ENCODE assay signal across 8 mouse cellular contexts in the genomic region with DNA sequence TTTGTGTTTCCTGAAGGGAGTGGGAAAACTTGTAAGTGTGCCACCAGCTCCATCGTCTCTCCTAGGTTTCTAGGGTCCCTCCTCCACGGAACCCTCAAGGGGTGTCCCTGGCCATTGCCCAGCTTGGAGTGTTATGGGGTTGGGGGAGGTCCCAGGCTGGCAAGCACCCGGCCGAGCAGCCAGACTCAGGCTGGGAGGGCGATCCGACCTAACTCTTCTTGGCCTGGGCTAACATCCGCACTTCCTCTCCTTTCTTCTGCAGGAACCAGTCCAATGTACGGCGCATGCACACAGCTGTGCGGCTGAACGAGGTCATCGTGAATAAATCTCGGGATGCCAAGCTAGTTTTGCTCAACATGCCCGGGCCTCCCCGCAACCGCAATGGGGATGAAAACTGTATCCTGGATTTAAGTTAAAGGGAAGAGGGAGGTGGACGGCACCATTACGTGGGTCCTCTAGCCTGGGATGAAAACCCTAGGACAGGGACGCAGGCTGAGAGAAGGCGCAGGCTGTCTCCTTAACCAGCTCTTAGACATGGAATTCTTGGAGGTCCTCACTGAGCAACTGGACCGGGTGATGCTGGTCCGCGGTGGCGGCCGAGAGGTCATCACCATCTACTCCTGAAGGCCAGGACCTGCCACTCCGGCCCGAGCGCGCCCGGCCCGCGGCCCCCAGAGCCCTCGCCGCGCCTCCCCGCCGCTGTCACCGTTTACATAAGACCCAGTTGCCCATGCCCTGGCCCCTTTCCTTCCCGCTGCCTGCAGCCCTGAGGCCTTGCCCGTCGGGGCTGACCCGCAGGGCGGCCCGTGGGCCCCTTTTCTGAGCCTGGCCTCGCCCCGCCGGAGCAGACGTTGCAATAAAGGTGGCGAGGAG. TPM values are rescaled to one million over a fixed set of nuclear protein-coding genes. Genes with fewer than 3 reads are reported as not detected.
A peak's percentile ranks its signal among the peaks of the same experiment; 100 is the strongest.
DNase-seq lines count a peak whose midpoint lies in the region; ATAC-seq and TF ChIP-seq lines count a peak whose summit lies in the region.

No protein-coding gene starts in this region.

- DNase-seq in lung, adult 2 months = no peak
- no peak for DNase-seq in lung, postnatal 36 days
- DNase-seq in forebrain, embryonic 14.5 days (ENCODE audit: low spot score) = no peak
- peak; percentile 39 for DNase-seq in limb, embryonic 11.5 days (ENCODE audit: low spot score)
- DNase-seq in gastrocnemius, postnatal 25 days = no peak
- DNase-seq in left cerebral cortex, adult 11 months (ENCODE audit: low spot score) = no peak

- ATAC-seq in forebrain, embryonic 14.5 days = no peak
- no peak for ATAC-seq in limb, embryonic 11.5 days (ENCODE audit: insufficient number of reproducible peaks, low FRiP score, low TSS enrichment, low read depth)
- ATAC-seq in neural tube, embryonic 14.5 days (ENCODE audit: low read depth) = no peak
- no peak for ATAC-seq in monocyte, adult 5-6 weeks (replicated peaks; ENCODE audit: insufficient number of reproducible peaks, low FRiP score, low TSS enrichment, poor library complexity, severe bottlenecking)

- peaks cover 15% of the 10 kb centered on the region for H3K27me3 ChIP-seq in forebrain, embryonic 14.5 days (replicated peaks; ENCODE audit: control insufficient read depth, insufficient read depth, low read length)
- peaks cover 39% of the 10 kb centered on the region for H3K27me3 ChIP-seq in limb, embryonic 11.5 days (ENCODE audit: control insufficient read depth, insufficient read depth, low read length)
- H3K27me3 ChIP-seq in neural tube, embryonic 14.5 days (ENCODE audit: control insufficient read depth, insufficient read depth, low read length) = no peaks in the 10 kb centered on the region

- H3K9ac ChIP-seq in forebrain, embryonic 14.5 days (ENCODE audit: low read length) = peak overlapping the region; percentile 50; the same call in 1 of the 2 replicates
- peak overlapping the region; percentile 17; the same call in 1 of the 2 replicates for H3K9ac ChIP-seq in limb, embryonic 11.5 days (ENCODE audit: low read length)
- H3K9ac ChIP-seq in neural tube, embryonic 14.5 days (replicated peaks; ENCODE audit: low read depth, low read length) = peak overlapping the region; percentile 43; the same call in 1 of the 2 replicates

- WGBS in lung, adult 2 months = 9% methylated on average over 49 of the region's 49 CpGs
- WGBS in forebrain, embryonic 14.5 days = 13% methylated on average over 41 of the region's 49 CpGs
- WGBS in limb, embryonic 11.5 days = 10% methylated on average over 49 of the region's 49 CpGs
- 12% methylated on average over 37 of the region's 49 CpGs for WGBS in neural tube, embryonic 14.5 days

- H3K4me2 ChIP-seq in forebrain, embryonic 14.5 days (ENCODE audit: low read length) = peak overlapping the region; percentile 41
- peak overlapping the region; percentile 39 for H3K4me2 ChIP-seq in limb, embryonic 11.5 days (ENCODE audit: low read depth, severe bottlenecking)
- peak overlapping the region; percentile 43 for H3K4me2 ChIP-seq in neural tube, embryonic 14.5 days (ENCODE audit: low read depth, low read length)

- H3K9me3 ChIP-seq in forebrain, embryonic 14.5 days (replicated peaks; ENCODE audit: control insufficient read depth, low read length) = no peaks in the 10 kb centered on the region
- no peaks in the 10 kb centered on the region for H3K9me3 ChIP-seq in limb, embryonic 11.5 days (ENCODE audit: control insufficient read depth, low read length)
- H3K9me3 ChIP-seq in neural tube, embryonic 14.5 days (ENCODE audit: control insufficient read depth, low read length) = no peaks in the 10 kb centered on the region

- H3K36me3 ChIP-seq in forebrain, embryonic 14.5 days (ENCODE audit: control insufficient read depth, insufficient read depth, low read length) = peaks cover 39% of the 10 kb centered on the region
- peaks cover 8% of the 10 kb centered on the region for H3K36me3 ChIP-seq in limb, embryonic 11.5 days (ENCODE audit: control insufficient read depth, insufficient read depth, low read length)
- peaks cover 39% of the 10 kb centered on the region for H3K36me3 ChIP-seq in neural tube, embryonic 14.5 days (ENCODE audit: control insufficient read depth, insufficient read depth, low read length)

- peaks cover 5% of the 10 kb centered on the region; the same call in 1 of the 2 replicates for H3K4me1 ChIP-seq in lung, adult 2 months (ENCODE audit: control insufficient read depth, insufficient read depth, low read length)
- no peaks in the 10 kb centered on the region for H3K4me1 ChIP-seq in forebrain, embryonic 14.5 days (ENCODE audit: control insufficient read depth, insufficient read depth, low read length)
- peaks cover 15% of the 10 kb centered on the region for H3K4me1 ChIP-seq in limb, embryonic 11.5 days (ENCODE audit: control insufficient read depth, insufficient read depth, low read length)
- peaks cover 15% of the 10 kb centered on the region for H3K4me1 ChIP-seq in neural tube, embryonic 14.5 days (ENCODE audit: control insufficient read depth, insufficient read depth, low read length)

- H3K27ac ChIP-seq in forebrain, embryonic 14.5 days (ENCODE audit: low read depth, low read length) = no peak overlapping the region
- no peak overlapping the region for H3K27ac ChIP-seq in limb, embryonic 11.5 days (replicated peaks; ENCODE audit: low read depth, low read length)
- H3K27ac ChIP-seq in neural tube, embryonic 14.5 days (ENCODE audit: low read depth, low read length) = no peak overlapping the region

- no peak for TF ChIP-seq CTCF in lung, adult 2 months (IDR thresholded peaks at IDR 0.05; ENCODE audit: insufficient read depth, low read length)

- TF ChIP-seq POLR2A in lung, adult 2 months (IDR thresholded peaks at IDR 0.05; ENCODE audit: borderline replicate concordance, extremely low read depth, low read depth, low read length) = no peak

- H3K4me3 ChIP-seq in lung, adult 2 months (replicated peaks; ENCODE audit: extremely low read depth, low read depth, low read length) = peak overlapping the region; percentile 9
- peak overlapping the region; percentile 15 for H3K4me3 ChIP-seq in forebrain, embryonic 14.5 days (ENCODE audit: low read depth, low read length)
- H3K4me3 ChIP-seq in limb, embryonic 11.5 days (ENCODE audit: low read depth, low read length) = peak overlapping the region; percentile 20
- peak overlapping the region; percentile 16 for H3K4me3 ChIP-seq in neural tube, embryonic 14.5 days (ENCODE audit: low read depth, low read length)

RNA-seq across cellular contexts. Expression of a gene that starts 36.5 kb away (rescaled TPM):
- polyA plus RNA-seq in lung, adult 2 months (2012; rRNA removed) = 3.6 and 3.9 TPM in 2 replicates
- polyA plus RNA-seq in forebrain, embryonic 14.5 days (2014; fragmentation: Nextera tagmentation; extraction: Ambion mirVana) = 15.1 and 17.7 TPM in 2 replicates
- polyA plus RNA-seq in limb, embryonic 11.5 days (2014; fragmentation: Nextera tagmentation; extraction: Ambion mirVana) = 0.87 and 0.92 TPM in 2 replicates
- polyA plus RNA-seq in neural tube, embryonic 14.5 days (2014; fragmentation: Nextera tagmentation; extraction: Ambion mirVana) = 51.5 and 68.8 TPM in 2 replicates
- under 1 TPM; 0.21 to 0.38 TPM for total RNA-seq in gastrocnemius, postnatal 25 days (2021)
- 0.11 to 1.7 TPM (median 0.29 TPM) in 3 replicates for total RNA-seq in monocyte, adult 5-6 weeks (2017)

RNA-seq across cellular contexts. Expression of a gene that starts 37.6 kb away (rescaled TPM):
- 27.7 and 29.1 TPM in 2 replicates for polyA plus RNA-seq in lung, adult 2 months (2012; rRNA removed)
- 69.6 and 95.3 TPM in 2 replicates for polyA plus RNA-seq in forebrain, embryonic 14.5 days (2014; fragmentation: Nextera tagmentation; extraction: Ambion mirVana)
- 81.2 and 85.2 TPM in 2 replicates for polyA plus RNA-seq in limb, embryonic 11.5 days (2014; fragmentation: Nextera tagmentation; extraction: Ambion mirVana)
- polyA plus RNA-seq in neural tube, embryonic 14.5 days (2014; fragmentation: Nextera tagmentation; extraction: Ambion mirVana) = 79.5 and 98.9 TPM in 2 replicates
- total RNA-seq in gastrocnemius, postnatal 25 days (2021) = 10 to 100 TPM in 1 of 2 experiments, 1 to 10 TPM in 1; 9.9 to 12.6 TPM
- 25.0 to 47.8 TPM (median 37.3 TPM) in 3 replicates for total RNA-seq in monocyte, adult 5-6 weeks (2017)

RNA-seq across cellular contexts. Expression of a gene that starts 56.5 kb away (rescaled TPM):
- 12.4 and 13.4 TPM in 2 replicates for polyA plus RNA-seq in lung, adult 2 months (2012; rRNA removed)
- 12.8 and 15.5 TPM in 2 replicates for polyA plus RNA-seq in forebrain, embryonic 14.5 days (2014; fragmentation: Nextera tagmentation; extraction: Ambion mirVana)
- 0.21 and 0.47 TPM in 2 replicates for polyA plus RNA-seq in limb, embryonic 11.5 days (2014; fragmentation: Nextera tagmentation; extraction: Ambion mirVana)
- 13.8 and 22.2 TPM in 2 replicates for polyA plus RNA-seq in neural tube, embryonic 14.5 days (2014; fragmentation: Nextera tagmentation; extraction: Ambion mirVana)
- total RNA-seq in gastrocnemius, postnatal 25 days (2021) = 1 to 10 TPM in 1 of 2 experiments, under 1 TPM in 1; 0.64 to 1.4 TPM
- total RNA-seq in monocyte, adult 5-6 weeks (2017) = 1.7 to 19.4 TPM (median 15.0 TPM) in 3 replicates

RNA-seq across cellular contexts. Expression of a gene that starts 58.3 kb away (rescaled TPM):
- 36.2 and 51.7 TPM in 2 replicates for polyA plus RNA-seq in lung, adult 2 months (2012; rRNA removed)
- polyA plus RNA-seq in forebrain, embryonic 14.5 days (2014; fragmentation: Nextera tagmentation; extraction: Ambion mirVana) = 7.4 and 8.2 TPM in 2 replicates
- polyA plus RNA-seq in limb, embryonic 11.5 days (2014; fragmentation: Nextera tagmentation; extraction: Ambion mirVana) = 9.1 and 11.1 TPM in 2 replicates
- 5.5 and 10.6 TPM in 2 replicates for polyA plus RNA-seq in neural tube, embryonic 14.5 days (2014; fragmentation: Nextera tagmentation; extraction: Ambion mirVana)
- under 1 TPM; 0.48 to 0.84 TPM for total RNA-seq in gastrocnemius, postnatal 25 days (2021)
- 17.7 to 21.3 TPM (median 20.5 TPM) in 3 replicates for total RNA-seq in monocyte, adult 5-6 weeks (2017)
